Mouse (Mus musculus) liver, adult 2 months (tissue): ENCODE results near the gene Fam168b.

ENCODE experiments used
- CTCF ChIP-seq: fragments of 200-500 bp; IDR thresholded peaks from 2 replicates; pipeline ENCODE4 v1.5.1; 2011; ENCODE audit warnings: low read depth, low read length, control low read depth
- POLR2A ChIP-seq: fragments of 200-500 bp; IDR thresholded peaks from 2 replicates; pipeline ENCODE4 v1.6.1; 2011; ENCODE audit warnings: low read length, control low read depth; ENCODE audit not compliant: insufficient read depth; ENCODE audit errors: extremely low read depth

GRCm38 (mm10) chr1:34804863-34805262 lies 38.0 kb downstream of the Fam168b start:
- no peak for TF ChIP-seq CTCF
- no peak for TF ChIP-seq POLR2A
